Mouse (Mus musculus) liver, postnatal 0 days (tissue): Measurements from ENCODE around the gene Timm13. TPM values are rescaled to one million over a fixed set of nuclear protein-coding genes. Genes with fewer than 3 reads are reported as not detected.

ENCODE experiments used
- ATAC-seq: fragments of 200-750 bp; cut with Nextera tagmentation; 2 replicates; pipeline ENCODE4 v1.8.0; 2017; ENCODE audit warnings: mild to moderate bottlenecking, moderate library complexity
- DNase-seq: peaks from one replicate; pipeline ENCODE4 v3.0.0-alpha.2; 2016
- H3K27ac ChIP-seq: fragments of 300-500 bp; sonication (generic); 2 replicates; pipeline ENCODE4 v1.5.1; 2014; ENCODE audit warnings: antibody characterized with exemption, moderate library complexity, mild to moderate bottlenecking, low read depth
- H3K27me3 ChIP-seq: fragments of 300-500 bp; sonication (generic); 2 replicates; pipeline ENCODE4 v1.6.1; 2014; ENCODE audit warnings: low read length, control low read depth, mixed read lengths; ENCODE audit not compliant: insufficient read depth
- H3K36me3 ChIP-seq: fragments of 300-500 bp; sonication (generic); replicated peaks from 2 replicates; pipeline ENCODE4 v1.6.1; 2014; ENCODE audit warnings: mild to moderate bottlenecking, control low read depth, low read length, moderate library complexity, mixed read lengths; ENCODE audit not compliant: insufficient read depth
- H3K4me1 ChIP-seq: fragments of 300-500 bp; sonication (generic); 2 replicates; pipeline ENCODE4 v1.6.1; 2014; ENCODE audit warnings: antibody characterized with exemption, mild to moderate bottlenecking, control low read depth; ENCODE audit not compliant: insufficient read depth
- H3K4me2 ChIP-seq: fragments of 300-500 bp; sonication (generic); 2 replicates; pipeline ENCODE4 v1.6.1; 2014; ENCODE audit warnings: low read depth, mild to moderate bottlenecking, low read length, moderate library complexity, mixed read lengths
- H3K4me3 ChIP-seq: fragments of 300-500 bp; sonication (generic); 2 replicates; pipeline ENCODE4 v1.5.1; 2014; ENCODE audit warnings: low read depth, low read length
- H3K9ac ChIP-seq: fragments of 300-500 bp; sonication (generic); replicated peaks from 2 replicates; pipeline ENCODE4 v1.6.1; 2014; ENCODE audit warnings: mild to moderate bottlenecking, moderate library complexity
- H3K9me3 ChIP-seq: fragments of 300-500 bp; sonication (generic); 2 replicates; pipeline ENCODE4 v1.6.1; 2016; ENCODE audit warnings: mild to moderate bottlenecking, control low read depth, low read length, mixed read lengths
- CTCF ChIP-seq: sonication (generic); IDR thresholded peaks from 2 replicates; pipeline ENCODE4 v1.5.1; 2016; ENCODE audit warnings: antibody characterized with exemption, low read depth
- EP300 ChIP-seq: IDR thresholded peaks from 2 replicates; pipeline ENCODE4 v1.6.1; 2016; ENCODE audit warnings: antibody characterized with exemption, low read depth, mild to moderate bottlenecking
- WGBS: fragments of 180-500 bp; shearing (Covaris S2); extraction: QIAGEN DNeasy Blood & Tissue Kit; methylation state at CpG from one replicate; pipeline ENCODE4 v1.1.7; 2014; ENCODE audit not compliant: insufficient replicate concordance; 5-methylcytosine and 5-hydroxymethylcytosine counted together
- polyA plus RNA-seq: library from polyadenylated mRNA; unstranded; fragments of >200 nt; fragmentation: Nextera tagmentation; extraction: Ambion mirVana; gene quantifications from 2 replicates; pipeline ENCODE4 v1.2.1, GENCODE M21; 2015

The Timm13 gene
- polyA plus RNA-seq, 1 experiment from 2014 or later = 244 TPM

DNA sequence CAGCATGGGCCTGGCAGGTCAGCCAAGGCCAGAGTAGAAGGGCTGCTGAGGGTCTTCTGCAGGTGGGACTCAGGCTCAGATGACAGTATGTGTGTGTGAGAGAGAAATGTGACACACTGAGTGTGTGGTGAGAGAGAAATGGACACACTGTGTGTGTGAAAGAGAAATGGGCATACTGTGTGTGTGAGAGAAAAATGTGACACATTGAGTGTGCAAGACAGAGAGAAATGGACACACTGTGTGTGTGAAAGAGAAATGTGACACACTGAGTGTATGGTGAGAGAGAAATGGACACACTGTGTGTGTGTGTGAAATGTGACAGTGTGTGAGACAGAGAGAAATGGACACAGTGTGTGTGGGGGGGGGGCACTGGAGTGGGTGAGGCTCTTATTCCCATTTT is 11.1 kb upstream of the Timm13 start:
- H3K4me3 ChIP-seq = no peak overlapping the region
- ATAC-seq (no peak), DNase-seq (no peak)
- H3K9me3 ChIP-seq = no peaks in the 10 kb centered on the region
- peaks cover 13% of the 10 kb centered on the region; the same call in 1 of the 2 replicates for H3K36me3 ChIP-seq
- peaks cover 29% of the 10 kb centered on the region for H3K4me1 ChIP-seq
- no peak for TF ChIP-seq CTCF
- TF ChIP-seq EP300 = no peak
- no peak overlapping the region for H3K9ac ChIP-seq
- H3K4me2 ChIP-seq = no peak overlapping the region
- H3K27me3 ChIP-seq = no peaks in the 10 kb centered on the region
- H3K27ac ChIP-seq = no peak overlapping the region

DNA sequence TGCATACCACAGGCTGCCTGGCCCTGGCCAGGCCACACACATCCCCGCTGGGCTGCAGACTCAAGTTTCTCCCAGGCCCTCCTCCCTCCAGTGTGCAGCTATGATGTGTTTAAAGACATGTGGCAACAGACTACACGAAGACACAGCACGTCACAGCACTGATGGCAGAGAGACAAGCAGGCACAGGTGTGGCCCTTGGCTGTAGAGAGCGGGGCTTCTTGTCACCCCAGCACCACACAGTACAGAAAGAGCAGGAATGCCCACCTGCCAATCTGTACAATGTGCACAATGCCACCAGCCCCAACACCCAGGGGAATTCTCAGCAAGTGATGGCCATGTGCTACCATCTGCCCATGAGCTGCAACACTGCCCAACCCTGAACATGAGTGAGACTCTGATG is 10.6 kb upstream of the Timm13 start:
- Histone ChIP-seq H3K4me2 (no peak overlapping the region), H3K9me3 (no peaks in the 10 kb centered on the region), H3K36me3 (peaks cover 13% of the 10 kb centered on the region; the same call in 1 of the 2 replicates), H3K4me1 (peaks cover 28% of the 10 kb centered on the region), H3K27ac (no peak overlapping the region), H3K4me3 (no peak overlapping the region), H3K9ac (no peak overlapping the region), H3K27me3 (no peaks in the 10 kb centered on the region)
- TF ChIP-seq EP300 = no peak
- no peak for TF ChIP-seq CTCF
- DNase-seq (no peak), ATAC-seq (no peak)
- WGBS = 85% methylated on average over 4 of the region's 4 CpGs

- 87% methylated on average over 22 of the region's 22 CpGs for WGBS
Observed at GRCm38 (mm10) chr10:80909375-80910162, 8.8 kb upstream of the Timm13 start.

GRCm38 (mm10) chr10:80904709-80905108 is 3.9 kb upstream of the Timm13 start:
- Histone ChIP-seq H3K27ac (no peak overlapping the region), H3K4me3 (no peak overlapping the region), H3K4me1 (peaks cover 7% of the 10 kb centered on the region), H3K9ac (no peak overlapping the region), H3K9me3 (no peaks in the 10 kb centered on the region), H3K36me3 (peaks cover 33% of the 10 kb centered on the region), H3K4me2 (no peak overlapping the region), H3K27me3 (no peaks in the 10 kb centered on the region)
- ATAC-seq (no peak), DNase-seq (no peak)
- TF ChIP-seq CTCF (no peak), EP300 (no peak)
- 86% methylated on average over 11 of the region's 11 CpGs for WGBS

More at GRCm38 (mm10) chr10:80909375-80910162, 8.8 kb upstream of the Timm13 start:
- Histone ChIP-seq H3K4me1 (peaks cover 10% of the 10 kb centered on the region), H3K36me3 (peaks cover 19% of the 10 kb centered on the region), H3K27me3 (no peaks in the 10 kb centered on the region), H3K9me3 (no peaks in the 10 kb centered on the region), H3K27ac (no peak overlapping the region), H3K4me2 (no peak overlapping the region), H3K4me3 (no peak overlapping the region), H3K9ac (no peak overlapping the region)
- ATAC-seq (no peak), DNase-seq (no peak)
- TF ChIP-seq CTCF (no peak), EP300 (no peak)

GRCm38 (mm10) chr10:80904004-80904693 is 3.4 kb upstream of the Timm13 start:
- H3K36me3 ChIP-seq = peaks cover 38% of the 10 kb centered on the region
- WGBS = 90% methylated on average over 28 of the region's 28 CpGs

DNA sequence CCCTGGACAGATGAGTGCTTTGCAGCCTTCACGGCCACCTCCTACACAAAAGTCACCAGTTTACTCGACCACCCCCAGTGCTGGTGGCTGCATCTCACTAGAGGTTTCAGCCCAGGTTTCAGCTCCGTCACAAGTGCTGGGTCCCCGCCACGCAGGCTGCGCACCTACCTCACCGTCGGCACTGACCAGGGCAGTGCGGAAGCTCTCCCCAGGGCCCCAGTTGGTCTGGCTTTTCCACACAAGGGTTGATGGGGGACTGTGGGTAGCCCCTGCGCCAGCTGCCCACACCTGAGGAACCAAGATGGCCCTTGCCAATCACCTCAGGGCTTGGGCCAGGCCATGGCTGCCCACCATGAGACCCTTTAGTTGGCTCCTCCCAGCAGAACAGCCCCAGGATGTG is 2.5 kb upstream of the Timm13 start:
- WGBS = 90% methylated on average over 10 of the region's 10 CpGs
- Histone ChIP-seq H3K9me3 (no peaks in the 10 kb centered on the region), H3K27ac (no peak overlapping the region), H3K36me3 (peaks cover 36% of the 10 kb centered on the region), H3K4me1 (peaks cover 15% of the 10 kb centered on the region), H3K27me3 (no peaks in the 10 kb centered on the region), H3K4me2 (no peak overlapping the region), H3K4me3 (no peak overlapping the region), H3K9ac (no peak overlapping the region)
- DNase-seq (no peak), ATAC-seq (no peak)
- TF ChIP-seq CTCF (no peak), EP300 (no peak)

More at GRCm38 (mm10) chr10:80904004-80904693, 3.4 kb upstream of the Timm13 start:
- Histone ChIP-seq H3K9me3 (no peaks in the 10 kb centered on the region), H3K9ac (no peak overlapping the region), H3K4me2 (no peak overlapping the region), H3K4me1 (peaks cover 12% of the 10 kb centered on the region), H3K4me3 (no peak overlapping the region), H3K27me3 (no peaks in the 10 kb centered on the region), H3K27ac (no peak overlapping the region)
- TF ChIP-seq EP300 (no peak), CTCF (no peak)
- DNase-seq = no peak
- no peak for ATAC-seq
